Mouse (Mus musculus): ENCODE measurements at regions not wholly inside any gene's neighbourhood (a gene's known extent, or its start where the extent isn't known, plus 50 kb on each side); places are given as distances from the start of the nearest gene placed in this dataset.
"Not testable (repeated sequence)": the region's sequence is repeated elsewhere in the genome, so short reads cannot be mapped to it uniquely, and the experiment has no call there.

- TF ChIP-seq CTCF (IDR thresholded peaks at IDR 0.05), result no peak
- Histone ChIP-seq H3K4me3 (no peak overlapping the region), H3K27ac (no peak overlapping the region)
- DNase-seq, result no peak
- intact Hi-C loops (cut with DNase I), result no loop called here
Measured at GRCm38 (mm10) chr3:147662572-147662971, 810.4 kb downstream of the Ttll7 start.

- no peak for DNase-seq
- no peak for TF ChIP-seq CTCF (IDR thresholded peaks at IDR 0.05)
- H3K27ac ChIP-seq, result no peak overlapping the region
- H3K4me3 ChIP-seq, result no peak overlapping the region
- intact Hi-C loops (cut with DNase I), result no loop called here
Measured at GRCm38 (mm10) chr3:147652849-147653248, 800.7 kb downstream of the Ttll7 start.

GRCm38 (mm10) chr3:147635486-147635885 is 783.3 kb downstream of the Ttll7 start:
- H3K4me3 ChIP-seq; H3K27ac ChIP-seq; DNase-seq; intact Hi-C loops (cut with DNase I): not testable (repeated sequence)

GRCm38 (mm10) chr3:147631151-147631550 is 779.0 kb downstream of the Ttll7 start:
- no peak overlapping the region for H3K4me3 ChIP-seq
- no peak for DNase-seq
- intact Hi-C loops (cut with DNase I), result no loop called here
- no peak overlapping the region for H3K27ac ChIP-seq
- no peak for TF ChIP-seq CTCF (IDR thresholded peaks at IDR 0.05)

GRCm38 (mm10) chr3:147583697-147584315 is 731.6 kb downstream of the Ttll7 start:
- intact Hi-C loops (cut with DNase I), result no loop called here
- no peak overlapping the region for H3K27ac ChIP-seq
- no peak for TF ChIP-seq CTCF (IDR thresholded peaks at IDR 0.05)
- H3K4me3 ChIP-seq, result no peak overlapping the region
- no peak for DNase-seq

GRCm38 (mm10) chr3:147571850-147572249 is 719.7 kb downstream of the Ttll7 start:
- TF ChIP-seq CTCF (IDR thresholded peaks at IDR 0.05), result no peak
- intact Hi-C loops (cut with DNase I), result no loop called here
- H3K4me3 ChIP-seq, result no peak overlapping the region
- no peak overlapping the region for H3K27ac ChIP-seq
- no peak for DNase-seq

- Histone ChIP-seq H3K27ac (no peak overlapping the region), H3K4me3 (no peak overlapping the region)
- intact Hi-C loops (cut with DNase I), result no loop called here
- TF ChIP-seq CTCF (IDR thresholded peaks at IDR 0.05), result no peak
- no peak for DNase-seq
Measured at GRCm38 (mm10) chr3:147545329-147546006, 693.3 kb downstream of the Ttll7 start.

GRCm38 (mm10) chr3:147542285-147542684 is 690.1 kb downstream of the Ttll7 start:
- DNase-seq, result no peak
- TF ChIP-seq CTCF (IDR thresholded peaks at IDR 0.05), result no peak
- intact Hi-C loops (cut with DNase I), result no loop called here
- Histone ChIP-seq H3K4me3 (no peak overlapping the region), H3K27ac (no peak overlapping the region)

- Histone ChIP-seq H3K4me3 (no peak overlapping the region), H3K27ac (no peak overlapping the region)
- DNase-seq, result no peak
- intact Hi-C loops (cut with DNase I), result no loop called here
- TF ChIP-seq CTCF (IDR thresholded peaks at IDR 0.05), result no peak
Measured at GRCm38 (mm10) chr3:147537584-147537983, 685.4 kb downstream of the Ttll7 start.

- intact Hi-C loops (cut with DNase I), result no loop called here
- no peak overlapping the region for H3K4me3 ChIP-seq
- no peak for TF ChIP-seq CTCF (IDR thresholded peaks at IDR 0.05)
- no peak overlapping the region for H3K27ac ChIP-seq
- DNase-seq, result no peak
Measured at GRCm38 (mm10) chr3:147532196-147532595, 680.0 kb downstream of the Ttll7 start.

GRCm38 (mm10) chr3:147531608-147532180 is 679.5 kb downstream of the Ttll7 start:
- Histone ChIP-seq H3K27ac (no peak overlapping the region), H3K4me3 (no peak overlapping the region)
- intact Hi-C loops (cut with DNase I), result no loop called here
- TF ChIP-seq CTCF (IDR thresholded peaks at IDR 0.05), result no peak
- DNase-seq, result no peak

Data from gastrocnemius, adult 2 months (tissue).